Mouse (Mus musculus) hindbrain, embryonic 11.5 days (tissue): ENCODE measurements around the gene Gpr63. TPM values are rescaled to one million over a fixed set of nuclear protein-coding genes. Genes with fewer than 3 reads are reported as not detected.

Experiments
- ATAC-seq: fragments of 200-750 bp; cut with Nextera tagmentation; 2 replicates; pipeline ENCODE4 v1.8.0; 2017; ENCODE audit warnings: mild to moderate bottlenecking, moderate TSS enrichment, moderate library complexity; ENCODE audit not compliant: low FRiP score
- DNase-seq: peaks from one replicate; pipeline ENCODE4 v3.0.0-alpha.2; 2015; ENCODE audit warnings: low spot score
- H3K27ac ChIP-seq: fragments of 300-500 bp; sonication (generic); 2 replicates; pipeline ENCODE4 v1.5.1; 2014; ENCODE audit warnings: mild to moderate bottlenecking, low read depth, low read length
- H3K27me3 ChIP-seq: fragments of 300-500 bp; sonication (generic); 2 replicates; pipeline ENCODE4 v1.6.1; 2014; ENCODE audit warnings: mild to moderate bottlenecking, low read length, moderate library complexity, mixed read lengths; ENCODE audit not compliant: control insufficient read depth, insufficient read depth
- H3K36me3 ChIP-seq: fragments of 300-500 bp; sonication (generic); 2 replicates; pipeline ENCODE4 v1.6.1; 2014; ENCODE audit warnings: mild to moderate bottlenecking, low read length, moderate library complexity, mixed read lengths; ENCODE audit not compliant: control insufficient read depth, insufficient read depth
- H3K4me1 ChIP-seq: fragments of 300-500 bp; sonication (generic); replicated peaks from 2 replicates; pipeline ENCODE4 v1.6.1; 2014; ENCODE audit warnings: low read length, mixed read lengths; ENCODE audit not compliant: control insufficient read depth, insufficient read depth
- H3K4me2 ChIP-seq: fragments of 300-500 bp; sonication (generic); replicated peaks from 2 replicates; pipeline ENCODE4 v1.6.1; 2014; ENCODE audit warnings: mild to moderate bottlenecking, low read depth, low read length
- H3K4me3 ChIP-seq: fragments of 300-500 bp; sonication (generic); 2 replicates; pipeline ENCODE4 v1.5.1; 2014; ENCODE audit warnings: low read depth, low read length
- H3K9ac ChIP-seq: fragments of 300-500 bp; sonication (generic); 2 replicates; pipeline ENCODE4 v1.6.1; 2014; ENCODE audit warnings: low read depth, low read length
- H3K9me3 ChIP-seq: fragments of 300-500 bp; sonication (generic); 2 replicates; pipeline ENCODE4 v1.6.1; 2016; ENCODE audit warnings: low read length; ENCODE audit not compliant: control insufficient read depth
- WGBS: fragments of 180-500 bp; shearing (Covaris S2); extraction: QIAGEN DNeasy Blood & Tissue Kit; methylation state at CpG from one replicate; pipeline ENCODE4 v1.1.7; 2014; 5-methylcytosine and 5-hydroxymethylcytosine counted together
- polyA plus RNA-seq: library from polyadenylated mRNA; unstranded; fragments of >200 nt; fragmentation: Nextera tagmentation; extraction: Ambion mirVana; gene quantifications from 2 replicates; pipeline ENCODE4 v1.2.1, GENCODE M21; 2014

Gpr63 gene
- 2.8 and 3.5 TPM in 2 replicates for polyA plus RNA-seq

GRCm38 (mm10) chr4:24966299-24966991 is at the start of gene Gpr63:
TSS of gene Gpr63 (plus strand) at chr4:24966407.
- no peaks in the 10 kb centered on the region for H3K27me3 ChIP-seq
- 0% methylated on average over 62 of the region's 78 CpGs for WGBS
- no peaks in the 10 kb centered on the region for H3K4me1 ChIP-seq
- peak; percentile 96 for ATAC-seq
- no peaks in the 10 kb centered on the region for H3K36me3 ChIP-seq
- H3K9ac ChIP-seq: peak within 1 kb of the TSS; percentile 95
- H3K9me3 ChIP-seq: no peaks in the 10 kb centered on the region
- DNase-seq: peak; percentile 84
- H3K27ac ChIP-seq: peak within 1 kb of the TSS; percentile 85
- H3K4me3 ChIP-seq: peak within 1 kb of the TSS; percentile 76
- H3K4me2 ChIP-seq: peak within 1 kb of the TSS; percentile 50

GRCm38 (mm10) chr4:24920006-24920577 is 46.1 kb upstream of the Gpr63 start:
- Histone ChIP-seq H3K27ac (no peak overlapping the region), H3K4me2 (no peak overlapping the region), H3K9me3 (no peaks in the 10 kb centered on the region), H3K36me3 (no peaks in the 10 kb centered on the region), H3K27me3 (no peaks in the 10 kb centered on the region), H3K9ac (no peak overlapping the region), H3K4me1 (no peaks in the 10 kb centered on the region), H3K4me3 (no peak overlapping the region)
- DNase-seq: no peak
- 88% methylated on average over 5 of the region's 5 CpGs for WGBS
- ATAC-seq: no peak

DNA sequence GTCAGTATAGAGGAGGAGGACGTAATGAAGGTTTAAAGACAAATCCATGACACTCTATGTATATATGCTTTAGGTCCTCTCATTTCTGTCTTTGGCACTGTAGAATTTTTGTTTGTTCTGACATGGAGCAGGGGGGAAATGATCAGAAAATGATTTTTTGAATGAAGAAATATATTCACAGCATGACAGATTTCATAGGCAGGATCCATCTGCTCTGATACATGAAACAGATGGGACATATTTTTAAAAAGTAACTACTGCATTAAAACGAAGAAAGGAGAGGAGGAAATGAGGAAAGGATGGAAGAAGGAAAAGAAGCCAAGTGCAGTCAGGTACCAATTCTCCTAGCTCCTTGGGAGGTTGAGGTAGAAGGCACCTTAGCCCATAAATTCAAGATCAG is 41.5 kb upstream of the Gpr63 start:
- Histone ChIP-seq H3K9me3 (no peaks in the 10 kb centered on the region), H3K36me3 (no peaks in the 10 kb centered on the region), H3K4me1 (no peaks in the 10 kb centered on the region), H3K4me3 (no peak overlapping the region), H3K9ac (no peak overlapping the region), H3K4me2 (no peak overlapping the region), H3K27me3 (no peaks in the 10 kb centered on the region), H3K27ac (no peak overlapping the region)
- DNase-seq (no peak), ATAC-seq (no peak)
- WGBS: 75% methylated on average over 2 of the region's 2 CpGs

GRCm38 (mm10) chr4:24928260-24928780 is 37.9 kb upstream of the Gpr63 start:
- ATAC-seq: no peak
- no peak for DNase-seq
- H3K27ac ChIP-seq: no peak overlapping the region

DNA sequence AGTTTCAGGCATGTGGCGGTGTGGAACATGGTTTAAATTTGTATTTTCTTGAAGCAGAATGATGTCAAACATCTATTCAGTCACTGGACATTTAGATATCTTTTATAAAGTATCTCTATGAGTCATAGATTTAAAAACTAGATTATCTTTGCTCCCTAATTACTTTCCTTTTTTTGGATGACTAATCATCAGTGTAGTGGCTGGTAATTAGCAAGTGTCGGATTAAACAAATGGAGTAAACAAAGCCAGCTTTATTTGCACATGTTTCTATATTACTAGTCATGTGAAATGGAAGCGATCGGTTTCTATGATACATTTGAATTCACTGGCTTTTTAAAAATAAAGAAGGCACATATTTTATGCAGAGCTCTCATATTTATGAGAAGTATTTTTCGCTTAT is 37.3 kb upstream of the Gpr63 start:
- Histone ChIP-seq H3K4me2 (no peak overlapping the region), H3K36me3 (no peaks in the 10 kb centered on the region), H3K27me3 (no peaks in the 10 kb centered on the region), H3K27ac (no peak overlapping the region), H3K4me3 (no peak overlapping the region), H3K4me1 (no peaks in the 10 kb centered on the region), H3K9ac (no peak overlapping the region), H3K9me3 (no peaks in the 10 kb centered on the region)
- ATAC-seq (no peak), DNase-seq (no peak)
- WGBS: 89% methylated on average over 5 of the region's 5 CpGs

More at GRCm38 (mm10) chr4:24928260-24928780, 37.9 kb upstream of the Gpr63 start:
- Histone ChIP-seq H3K4me2 (no peak overlapping the region), H3K9me3 (no peaks in the 10 kb centered on the region), H3K9ac (no peak overlapping the region), H3K27me3 (no peaks in the 10 kb centered on the region), H3K36me3 (no peaks in the 10 kb centered on the region), H3K4me1 (no peaks in the 10 kb centered on the region), H3K4me3 (no peak overlapping the region)
- 86% methylated on average over 5 of the region's 5 CpGs for WGBS

GRCm38 (mm10) chr4:24942728-24943424 is 23.3 kb upstream of the Gpr63 start:
- no peaks in the 10 kb centered on the region for H3K27me3 ChIP-seq
- H3K9me3 ChIP-seq: no peaks in the 10 kb centered on the region
- no peaks in the 10 kb centered on the region for H3K4me1 ChIP-seq
- DNase-seq: no peak
- no peak overlapping the region for H3K9ac ChIP-seq
- 70% methylated on average over 6 of the region's 6 CpGs for WGBS
- no peaks in the 10 kb centered on the region for H3K36me3 ChIP-seq
- ATAC-seq: no peak
- H3K4me3 ChIP-seq: no peak overlapping the region
- H3K4me2 ChIP-seq: no peak overlapping the region
- no peak overlapping the region for H3K27ac ChIP-seq

DNA sequence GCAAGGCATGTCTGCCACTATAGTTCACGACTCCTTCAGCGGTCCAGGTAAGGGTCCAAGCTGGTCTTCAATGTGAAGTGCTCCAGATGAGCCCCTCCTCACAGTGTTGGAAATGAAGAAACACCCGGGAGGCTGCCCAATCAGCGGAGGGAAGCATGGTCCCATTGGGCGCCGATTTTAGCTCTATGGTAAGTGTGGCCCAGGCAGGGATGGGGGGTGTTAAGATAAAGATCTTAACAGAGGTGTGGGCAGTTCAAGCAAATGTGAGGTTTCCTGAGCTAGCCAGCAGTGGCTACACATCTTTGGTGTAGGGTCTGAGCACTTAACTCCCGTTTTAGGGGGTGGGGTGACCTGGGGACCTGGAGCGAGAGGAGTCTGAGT is 299 bp upstream of the Gpr63 start:
- H3K4me2 ChIP-seq: peak overlapping the region; percentile 50
- peak; percentile 74 for ATAC-seq
- H3K9me3 ChIP-seq: no peaks in the 10 kb centered on the region
- no peaks in the 10 kb centered on the region for H3K27me3 ChIP-seq
- 9% methylated on average over 8 of the region's 8 CpGs for whole genome bisulfite sequencing
- DNase-seq: no peak
- no peaks in the 10 kb centered on the region for H3K36me3 ChIP-seq
- peak overlapping the region; percentile 76 for H3K4me3 ChIP-seq
- peak overlapping the region; percentile 95 for H3K9ac ChIP-seq
- H3K4me1 ChIP-seq: no peaks in the 10 kb centered on the region
- no peak overlapping the region for H3K27ac ChIP-seq

DNA sequence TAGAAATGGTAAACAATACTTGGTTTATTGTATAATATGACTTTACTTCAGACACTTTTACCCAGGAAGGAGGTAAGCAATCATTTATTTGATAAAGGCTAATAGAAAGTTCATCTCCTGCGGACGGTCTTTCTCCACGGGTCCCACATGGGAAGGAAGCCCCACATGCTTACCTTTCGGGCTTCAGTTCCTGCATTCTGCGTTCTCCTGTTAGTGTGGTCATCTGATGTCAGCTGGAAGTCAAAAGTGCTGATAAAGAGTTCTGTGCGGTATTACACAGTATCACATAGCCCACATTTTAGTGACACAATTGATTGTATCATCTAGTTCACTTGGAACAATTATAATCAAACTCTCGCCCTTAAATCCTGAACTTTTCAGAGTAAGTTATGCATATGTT is 1.0 kb downstream of the Gpr63 start:
- Histone ChIP-seq H3K9me3 (no peaks in the 10 kb centered on the region), H3K27ac (no peak overlapping the region), H3K9ac (0 out of 2 replicates have a peak overlapping the region, but pooled peaks have one; percentile 38), H3K36me3 (no peaks in the 10 kb centered on the region), H3K4me3 (peak overlapping the region; percentile 76), H3K4me1 (no peaks in the 10 kb centered on the region), H3K4me2 (peak overlapping the region; percentile 50), H3K27me3 (no peaks in the 10 kb centered on the region)
- WGBS: 21% methylated on average over 7 of the region's 7 CpGs
- no peak for ATAC-seq
- DNase-seq: peak; percentile 35
